Mouse (Mus musculus) MEL (cell line): Measurements from ENCODE around the gene Tbxas1. TPM values are rescaled to one million over a fixed set of nuclear protein-coding genes. Genes with fewer than 3 reads are reported as not detected.

ENCODE experiments used
- DNase-seq: peaks from one replicate; pipeline ENCODE4 v3.0.0; 2011; ENCODE audit warnings: low read depth, low spot score
- H3K27ac ChIP-seq: 2 replicates; pipeline ENCODE4 v1.5.1; 2012; ENCODE audit warnings: low read depth, mild to moderate bottlenecking, control low read depth, low read length, moderate library complexity; ENCODE audit not compliant: control insufficient read depth
- H3K27me3 ChIP-seq, 2 experiments: fragments of 150-350 bp in 1 of 2; sonication (generic) in 1 of 2; 2 replicates each; pipeline ENCODE4 v1.6.1; 2012; ENCODE audit warnings: low read length in 2 of 2, mild to moderate bottlenecking in 2 of 2, improper control_type of control experiment in 1 of 2, moderate library complexity in 1 of 2; ENCODE audit not compliant: insufficient read depth in 2 of 2, control insufficient read depth in 1 of 2
- H3K36me3 ChIP-seq, 2 experiments: 2 replicates each; pipeline ENCODE4 v1.6.1; 2012 to 2014; ENCODE audit warnings: low read length in 2 of 2, improper control_type of control experiment in 1 of 2, inconsistent platforms in 1 of 2, mild to moderate bottlenecking in 1 of 2; ENCODE audit not compliant: insufficient read depth in 2 of 2, control insufficient read depth in 1 of 2
- H3K4me1 ChIP-seq, 2 experiments: fragments of 150-350 bp in 1 of 2; sonication (generic) in 1 of 2; 2 replicates each; pipeline ENCODE4 v1.6.1; 2012; ENCODE audit warnings: low read length in 2 of 2, improper control_type of control experiment in 1 of 2, mild to moderate bottlenecking in 1 of 2; ENCODE audit not compliant: insufficient read depth in 2 of 2, control insufficient read depth in 1 of 2
- H3K4me3 ChIP-seq, 2 experiments: fragments of 150-350 bp in 1 of 2; sonication (generic) in 1 of 2; 2 replicates each; pipeline ENCODE4 v1.5.1; 2012; ENCODE audit warnings: low read depth in 2 of 2, low read length in 2 of 2, mild to moderate bottlenecking in 2 of 2, moderate library complexity in 2 of 2, control low read depth in 1 of 2, improper control_type of control experiment in 1 of 2; ENCODE audit not compliant: control insufficient read depth in 1 of 2, insufficient read depth in 1 of 2
- H3K79me2 ChIP-seq: 2 replicates; pipeline ENCODE4 v1.6.1; 2012; ENCODE audit warnings: mild to moderate bottlenecking, low read length, moderate library complexity; ENCODE audit not compliant: control insufficient read depth, poor library complexity, insufficient read depth
- H3K9ac ChIP-seq: 2 replicates; pipeline ENCODE4 v1.6.1; 2012; ENCODE audit warnings: low read depth, mild to moderate bottlenecking, control low read depth, low read length, moderate library complexity; ENCODE audit not compliant: control insufficient read depth, poor library complexity, severe bottlenecking
- H3K9me3 ChIP-seq: fragments of 150-350 bp; sonication (generic); replicated peaks from 2 replicates; pipeline ENCODE4 v1.6.1; 2012; ENCODE audit warnings: mild to moderate bottlenecking, low read length, improper control_type of control experiment, moderate library complexity; ENCODE audit not compliant: insufficient read depth
- CHD2 ChIP-seq: IDR thresholded peaks from 2 replicates; pipeline ENCODE4 v1.6.1; 2011; ENCODE audit warnings: low read length, improper control_type of control experiment
- CTCF ChIP-seq, 3 experiments: IDR thresholded peaks in 2 of 3; conservative IDR thresholded peaks in 1 of 3; 2 replicates each; pipeline ENCODE4 v1.5.1; 2011 to 2012; ENCODE audit warnings: low read length in 3 of 3, low read depth in 2 of 3, mild to moderate bottlenecking in 2 of 3, improper control_type of control experiment in 1 of 3, inconsistent platforms in 1 of 3, mixed read lengths in 1 of 3, moderate library complexity in 1 of 3; ENCODE audit not compliant: control insufficient read depth in 1 of 3, insufficient read depth in 1 of 3, poor library complexity in 1 of 3, severe bottlenecking in 1 of 3
- E2F4 ChIP-seq: IDR thresholded peaks from 2 replicates; pipeline ENCODE4 v1.6.1; 2011; ENCODE audit warnings: low read depth, low read length, improper control_type of control experiment, borderline replicate concordance
- EP300 ChIP-seq, 2 experiments: IDR thresholded peaks; 2 replicates each; pipeline ENCODE4 v1.6.1; 2011; ENCODE audit warnings: improper control_type of control experiment in 2 of 2, low read length in 2 of 2, low read depth in 1 of 2, mild to moderate bottlenecking in 1 of 2
- ETS1 ChIP-seq: IDR thresholded peaks from 2 replicates; pipeline ENCODE4 v1.6.1; 2012; ENCODE audit warnings: low read depth, mild to moderate bottlenecking, inconsistent platforms, low read length, improper control_type of control experiment, moderate library complexity
- GABPA ChIP-seq: IDR thresholded peaks from 2 replicates; pipeline ENCODE4 v1.6.1; 2012; ENCODE audit warnings: low read depth, mild to moderate bottlenecking, inconsistent platforms, low read length, improper control_type of control experiment, moderate library complexity
- MAFK ChIP-seq: IDR thresholded peaks from 2 replicates; pipeline ENCODE4 v1.6.1; 2011; ENCODE audit warnings: low read depth, mild to moderate bottlenecking, low read length, improper control_type of control experiment, borderline replicate concordance
- MAX ChIP-seq: IDR thresholded peaks from 2 replicates; pipeline ENCODE4 v1.6.1; 2011; ENCODE audit warnings: low read length, improper control_type of control experiment
- MEF2A ChIP-seq: IDR thresholded peaks from 2 replicates; pipeline ENCODE4 v1.6.1; 2014; ENCODE audit warnings: low read depth, mild to moderate bottlenecking, inconsistent platforms, low read length, improper control_type of control experiment; ENCODE audit not compliant: poor library complexity, insufficient replicate concordance, severe bottlenecking; ENCODE audit errors: extremely low read depth
- NRF1 ChIP-seq: IDR thresholded peaks from 2 replicates; pipeline ENCODE4 v1.6.1; 2014; ENCODE audit warnings: low read depth, mild to moderate bottlenecking, inconsistent platforms, low read length, improper control_type of control experiment, moderate library complexity; ENCODE audit not compliant: poor library complexity, insufficient read depth, severe bottlenecking
- POLR2AphosphoS5 ChIP-seq: IDR thresholded peaks from 2 replicates; pipeline ENCODE4 v1.6.1; 2012; ENCODE audit warnings: low read depth, borderline replicate concordance, mild to moderate bottlenecking, inconsistent platforms, low read length, moderate library complexity, mixed read lengths
- RCOR1 ChIP-seq: IDR thresholded peaks from 2 replicates; pipeline ENCODE4 v1.6.1; 2012; ENCODE audit warnings: low read depth, mild to moderate bottlenecking, inconsistent platforms, low read length, improper control_type of control experiment
- SIN3A ChIP-seq: IDR thresholded peaks from 2 replicates; pipeline ENCODE4 v1.6.1; 2012; ENCODE audit warnings: low read length, improper control_type of control experiment, inconsistent platforms
- TAL1 ChIP-seq: IDR thresholded peaks from 2 replicates; pipeline ENCODE4 v1.6.1; 2012; ENCODE audit warnings: mild to moderate bottlenecking, inconsistent platforms, low read length, moderate library complexity, mixed read lengths
- TCF12 ChIP-seq: IDR thresholded peaks from 2 replicates; pipeline ENCODE4 v1.6.1; 2014; ENCODE audit warnings: low read depth, mild to moderate bottlenecking, inconsistent platforms, low read length, improper control_type of control experiment, moderate library complexity
- ZC3H11A ChIP-seq: IDR thresholded peaks from 2 replicates; pipeline ENCODE4 v1.6.1; 2012; ENCODE audit warnings: low read depth, mild to moderate bottlenecking, inconsistent platforms, low read length, improper control_type of control experiment
- ZKSCAN1 ChIP-seq: IDR thresholded peaks from 2 replicates; pipeline ENCODE4 v1.6.1; 2012; ENCODE audit warnings: low read depth, mild to moderate bottlenecking, inconsistent platforms, low read length, improper control_type of control experiment, moderate library complexity
- polyA plus RNA-seq, 2 experiments: library from polyadenylated mRNA; stranded (reverse) in 1 of 2; unstranded in 1 of 2; fragments of >175 nt in 1 of 2; fragments of >200 nt in 1 of 2; gene quantifications; 2 replicates each; pipeline versions ENCODE4 v1.2.1 to v1.2.4; 2012; ENCODE audit warnings: low replicate concordance in 2 of 2, low read depth in 1 of 2; ENCODE audit not compliant: insufficient read length in 2 of 2, insufficient read depth in 1 of 2, missing spikeins in 1 of 2
- total RNA-seq: library from RNA; depleted of rRNA; stranded (reverse); fragments of 300-350 nt; gene quantifications from 2 replicates; pipeline ENCODE4 v1.2.3, GENCODE M21; 2012

The Tbxas1 gene
- total and polyA plus RNA-seq, 3 experiments: 0.54 to 2.7 TPM; not detected in 1

DNA sequence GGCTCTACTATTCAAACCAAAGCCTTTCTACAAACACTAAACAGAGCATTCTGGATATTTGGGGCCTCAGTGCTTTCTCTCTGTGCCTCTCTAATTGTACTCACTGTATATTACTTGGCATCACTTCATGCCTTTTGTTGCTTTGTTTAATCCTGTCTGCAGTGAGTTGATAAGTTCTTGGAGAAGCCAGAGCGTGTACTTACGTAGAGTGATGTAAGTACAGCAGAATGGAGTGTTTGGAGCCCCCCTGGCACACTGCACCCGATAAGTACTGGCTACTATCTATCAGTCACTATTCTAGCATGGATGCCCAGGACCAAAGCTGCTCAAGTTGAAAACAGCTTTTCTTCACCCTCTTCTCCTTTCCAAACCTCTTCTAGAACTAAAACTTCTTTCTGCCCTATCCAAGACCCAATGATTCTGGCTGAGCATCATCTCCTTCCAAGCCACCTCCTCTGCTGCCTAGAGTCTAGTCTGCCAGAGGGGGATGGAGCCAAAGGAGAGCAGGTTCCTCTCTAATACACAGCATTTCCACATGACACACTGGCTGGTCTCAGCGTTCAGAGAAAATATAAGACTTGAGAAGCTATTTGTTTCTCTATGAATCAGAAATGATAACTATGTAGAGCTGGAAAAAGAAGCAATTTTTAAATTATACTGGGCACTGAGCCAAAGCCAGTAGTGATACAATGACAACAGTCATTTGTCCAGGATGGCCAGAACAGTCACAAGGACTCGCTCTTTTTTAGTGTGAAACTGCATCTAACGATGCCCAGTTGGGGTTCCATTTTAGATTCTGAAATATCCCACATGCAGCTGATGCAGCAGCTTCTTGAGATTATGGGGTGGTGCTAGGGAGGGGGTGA lies 28.6 kb upstream of the Tbxas1 start:
- peaks cover 15 to 34% of the 10 kb centered on the region in 2 experiments for H3K4me1 ChIP-seq
- H3K36me3 ChIP-seq: peaks cover 0 to 39% of the 10 kb centered on the region in 2 experiments; a peak in 2 of 4 replicates
- peak; percentile 41 for DNase-seq
- H3K79me2 ChIP-seq: no peaks in the 10 kb centered on the region
- no peak overlapping the region; a peak in 1 of 4 replicates for H3K4me3 ChIP-seq
- H3K27me3 ChIP-seq: no peaks in the 10 kb centered on the region
- no peak overlapping the region for H3K9ac ChIP-seq
- no peak overlapping the region for H3K27ac ChIP-seq
- H3K9me3 ChIP-seq: no peaks in the 10 kb centered on the region
- 0 out of 2 replicates have a peak, but pooled peaks have one; percentile 25 for TF ChIP-seq TCF12
- peak; percentile 2; the same call in 1 of the 2 replicates for TF ChIP-seq ZC3H11A
- no peak for TF ChIP-seq TAL1
- TF ChIP-seq EP300 (IDR thresholded peaks at IDR 0.05; ENCODE audit: low read depth in 1 of 2, low read length in 2 of 2): peak in 1 of 2 experiments; percentile 10; a peak in 1 of 4 replicates

DNA sequence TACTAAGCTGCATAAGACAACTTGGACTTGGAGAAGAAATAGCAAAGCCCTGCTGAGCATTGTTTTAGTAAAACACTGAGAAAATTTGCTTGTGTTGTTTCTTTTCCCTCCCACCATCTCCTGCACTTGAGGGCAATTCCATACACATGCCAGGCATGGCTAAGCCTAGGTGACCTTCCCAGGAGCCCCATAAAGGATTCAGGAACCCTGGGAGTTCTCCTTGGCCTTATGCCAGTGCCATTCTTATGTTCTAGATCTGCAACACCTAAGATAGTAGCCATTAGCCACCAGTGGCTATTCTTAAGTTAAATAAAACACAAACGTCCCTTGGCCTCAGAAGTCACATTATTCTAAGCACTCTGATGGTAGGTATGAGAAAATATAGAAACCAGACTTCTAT lies 27.8 kb upstream of the Tbxas1 start:
- H3K9ac ChIP-seq: no peak overlapping the region
- peaks cover 0 to 47% of the 10 kb centered on the region in 2 experiments; a peak in 2 of 4 replicates for H3K36me3 ChIP-seq
- H3K4me1 ChIP-seq: peaks cover 20 to 41% of the 10 kb centered on the region in 2 experiments
- H3K4me3 ChIP-seq: no peak overlapping the region
- peak overlapping the region; percentile 5; the same call in 1 of the 2 replicates for H3K27ac ChIP-seq
- TF ChIP-seq RCOR1: no peak
- TF ChIP-seq EP300 (IDR thresholded peaks at IDR 0.05; ENCODE audit: low read depth in 1 of 2, low read length in 2 of 2): no peak
- TF ChIP-seq, all 39 proteins: peak for 0
- Histone ChIP-seq H3K79me2 (no peaks in the 10 kb centered on the region), H3K27me3 (no peaks in the 10 kb centered on the region), H3K9me3 (no peaks in the 10 kb centered on the region)
- DNase-seq: no peak

DNA sequence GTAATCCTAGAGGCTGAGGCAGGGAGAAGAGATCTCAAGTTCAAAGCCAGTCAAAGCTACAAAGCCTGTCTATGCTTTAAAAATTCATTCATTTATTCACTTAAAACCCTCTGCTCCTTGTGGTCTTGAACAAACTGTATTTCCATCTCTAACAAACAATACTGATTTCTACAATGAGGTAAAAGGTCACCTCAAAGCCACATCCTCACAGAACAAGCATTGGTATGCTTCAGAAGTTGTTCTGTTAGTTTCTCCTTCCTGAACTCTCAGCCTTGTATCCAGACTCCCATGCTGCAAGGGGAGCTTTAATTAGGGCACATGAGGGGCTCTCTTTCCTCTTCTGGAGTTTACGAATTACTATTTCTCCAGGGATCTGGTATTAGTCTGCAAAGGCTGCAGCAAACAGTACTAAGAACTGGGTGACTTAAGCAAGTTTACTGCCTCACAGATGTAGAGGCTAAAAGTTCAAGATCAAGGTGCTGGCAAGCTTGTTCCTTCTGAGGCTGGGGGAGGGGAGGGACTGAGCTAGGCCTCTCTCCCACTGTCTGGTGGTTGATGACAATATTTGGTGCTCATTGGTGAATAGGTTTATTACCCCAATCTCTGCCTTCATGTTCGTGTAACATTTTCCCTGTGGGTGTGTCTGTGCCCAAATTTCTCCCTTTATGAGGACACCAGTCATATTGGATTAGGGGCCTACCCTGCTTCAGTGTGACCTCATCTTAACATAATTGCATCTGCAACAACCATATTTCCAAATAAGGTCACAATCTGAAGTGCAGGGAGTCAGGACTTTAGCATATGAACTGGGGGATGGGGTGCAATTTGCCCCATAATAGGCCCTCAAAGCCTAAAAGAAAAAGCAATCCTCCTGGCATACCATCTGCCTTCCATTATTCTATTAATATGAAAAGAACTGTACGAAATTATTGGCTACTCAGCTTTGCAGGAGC lies 27.0 kb upstream of the Tbxas1 start:
- no peak overlapping the region for H3K27ac ChIP-seq
- peaks cover 0 to 51% of the 10 kb centered on the region in 2 experiments; a peak in 2 of 4 replicates for H3K36me3 ChIP-seq
- H3K9me3 ChIP-seq: no peaks in the 10 kb centered on the region
- no peak overlapping the region for H3K4me3 ChIP-seq
- H3K79me2 ChIP-seq: no peaks in the 10 kb centered on the region
- no peaks in the 10 kb centered on the region for H3K27me3 ChIP-seq
- peaks cover 20 to 49% of the 10 kb centered on the region in 2 experiments for H3K4me1 ChIP-seq
- no peak for DNase-seq
- TF ChIP-seq TCF12 (no peak), POLR2AphosphoS5 (no peak), ETS1 (no peak), ZKSCAN1 (no peak), MEF2A (no peak), NRF1 (no peak), MAFK (no peak), SIN3A (no peak), CHD2 (no peak), TAL1 (no peak), GABPA (no peak), E2F4 (no peak), ZC3H11A (no peak), CTCF (IDR thresholded peaks at IDR 0.05 in 2 of 3, conservative IDR thresholded peaks at IDR 0.05 in 1 of 3; ENCODE audit: control insufficient read depth in 1 of 3, insufficient read depth in 1 of 3, low read depth in 2 of 3, low read length in 3 of 3, poor library complexity in 1 of 3, severe bottlenecking in 1 of 3) (no peak), MAX (no peak)
- H3K9ac ChIP-seq: no peak overlapping the region
